Mouse (Mus musculus) liver, embryonic 14.5 days (tissue): ENCODE data around the gene Dctn2. TPM values are rescaled to one million over a fixed set of nuclear protein-coding genes. Genes with fewer than 3 reads are reported as not detected.

Experiments used
- ATAC-seq: fragments of 200-750 bp; cut with Nextera tagmentation; 2 replicates; pipeline ENCODE4 v1.8.0; 2017; ENCODE audit warnings: moderate number of reproducible peaks, mild to moderate bottlenecking, moderate library complexity; ENCODE audit not compliant: insufficient read depth
- DNase-seq, 3 experiments: peaks; one replicate each; pipeline ENCODE4 v3.0.0-alpha.2; 2012 to 2013; ENCODE audit warnings: low read depth in 3 of 3, low spot score in 3 of 3
- H3K27ac ChIP-seq: fragments of 300-500 bp; sonication (generic); 2 replicates; pipeline ENCODE4 v1.5.1; 2014; ENCODE audit warnings: moderate library complexity, mild to moderate bottlenecking, control low read depth, inconsistent platforms
- H3K27me3 ChIP-seq: fragments of 300-500 bp; sonication (generic); 2 replicates; pipeline ENCODE4 v1.6.1; 2014; ENCODE audit warnings: mild to moderate bottlenecking, low read length, moderate library complexity; ENCODE audit not compliant: control insufficient read depth, insufficient read depth
- H3K36me3 ChIP-seq: fragments of 300-500 bp; sonication (generic); replicated peaks from 2 replicates; pipeline ENCODE4 v1.6.1; 2014; ENCODE audit warnings: low read depth; ENCODE audit not compliant: control insufficient read depth, insufficient read depth
- H3K4me1 ChIP-seq, 2 experiments: fragments of 200-500 bp in 1 of 2; fragments of 300-500 bp in 1 of 2; sonication (generic) in 1 of 2; replicated peaks; 2 replicates each; pipeline ENCODE4 v1.6.1; 2012 to 2014; ENCODE audit warnings: antibody characterized with exemption in 1 of 2, inconsistent platforms in 1 of 2, low read length in 1 of 2; ENCODE audit not compliant: control insufficient read depth in 2 of 2, insufficient read depth in 2 of 2
- H3K4me2 ChIP-seq: fragments of 300-500 bp; sonication (generic); 2 replicates; pipeline ENCODE4 v1.6.1; 2014; ENCODE audit warnings: low read depth, mild to moderate bottlenecking, control low read depth, moderate library complexity
- H3K4me3 ChIP-seq, 2 experiments: fragments of 200-500 bp in 1 of 2; fragments of 300-500 bp in 1 of 2; sonication (generic) in 1 of 2; 2 replicates each; pipeline ENCODE4 v1.5.1; 2012 to 2014; ENCODE audit warnings: low read depth in 2 of 2, low read length in 2 of 2, mild to moderate bottlenecking in 2 of 2, control low read depth in 1 of 2, inconsistent platforms in 1 of 2, moderate library complexity in 1 of 2; ENCODE audit not compliant: insufficient read depth in 1 of 2
- H3K9ac ChIP-seq: fragments of 300-500 bp; sonication (generic); replicated peaks from 2 replicates; pipeline ENCODE4 v1.6.1; 2014; ENCODE audit warnings: mild to moderate bottlenecking, control low read depth, moderate library complexity
- H3K9me3 ChIP-seq: fragments of 300-500 bp; sonication (generic); 2 replicates; pipeline ENCODE4 v1.6.1; 2016; ENCODE audit warnings: low read length, mixed read lengths; ENCODE audit not compliant: control insufficient read depth
- CTCF ChIP-seq: IDR thresholded peaks from 2 replicates; pipeline ENCODE4 v1.5.1; 2016; ENCODE audit warnings: antibody characterized with exemption, low read depth, control low read depth
- EP300 ChIP-seq: IDR thresholded peaks from 2 replicates; pipeline ENCODE4 v1.6.1; 2016; ENCODE audit warnings: antibody characterized with exemption, low read depth
- WGBS: fragments of 180-500 bp; shearing (Covaris S2); extraction: QIAGEN DNeasy Blood & Tissue Kit; methylation state at CpG from one replicate; pipeline ENCODE4 v1.1.7; 2014; ENCODE audit not compliant: insufficient replicate concordance; 5-methylcytosine and 5-hydroxymethylcytosine counted together
- polyA plus RNA-seq, 2 experiments: library from polyadenylated mRNA; depleted of rRNA in 1 of 2; stranded (reverse) in 1 of 2; unstranded in 1 of 2; fragments of >200 nt; fragmentation: Nextera tagmentation in 1 of 2; extraction: Ambion mirVana in 1 of 2; gene quantifications; 2 replicates each; pipeline versions ENCODE4 v1.2.1 to v1.2.3; 2012 to 2014

Gene Dctn2
- polyA plus RNA-seq, 2 experiments, result 58.7 to 59.2 TPM

GRCm38 (mm10) chr10:127294895-127295510 is 28.8 kb downstream of the Dctn2 start:
- Histone ChIP-seq H3K4me2 (no peak overlapping the region), H3K4me3 (no peak overlapping the region), H3K36me3 (peaks cover 73% of the 10 kb centered on the region), H3K27ac (no peak overlapping the region), H3K9me3 (no peaks in the 10 kb centered on the region), H3K9ac (no peak overlapping the region), H3K4me1 (peaks cover 16 to 19% of the 10 kb centered on the region in 2 experiments), H3K27me3 (no peaks in the 10 kb centered on the region)
- no peak for ATAC-seq
- WGBS, result 85% methylated on average over 10 of the region's 10 CpGs
- no peak for DNase-seq
- TF ChIP-seq EP300 (no peak), CTCF (no peak)

- Histone ChIP-seq H3K9me3 (no peaks in the 10 kb centered on the region), H3K9ac (no peak overlapping the region), H3K4me3 (no peak overlapping the region), H3K4me2 (no peak overlapping the region), H3K27ac (no peak overlapping the region), H3K36me3 (peaks cover 84% of the 10 kb centered on the region), H3K27me3 (no peaks in the 10 kb centered on the region), H3K4me1 (peaks cover 16 to 19% of the 10 kb centered on the region in 2 experiments)
- DNase-seq, result no peak
- TF ChIP-seq EP300, result no peak
- no peak for TF ChIP-seq CTCF
- no peak for ATAC-seq
- 84% methylated on average over 24 of the region's 24 CpGs for WGBS
Measured at GRCm38 (mm10) chr10:127295986-127296794, 30.0 kb downstream of the Dctn2 start.

GRCm38 (mm10) chr10:127297015-127297871 is 31.1 kb downstream of the Dctn2 start:
- TF ChIP-seq EP300 (no peak), CTCF (no peak)
- H3K4me1 ChIP-seq, result peaks cover 10 to 17% of the 10 kb centered on the region in 2 experiments
- H3K36me3 ChIP-seq, result peaks cover 93% of the 10 kb centered on the region
- no peaks in the 10 kb centered on the region for H3K9me3 ChIP-seq
- no peak overlapping the region for H3K4me3 ChIP-seq
- no peak for ATAC-seq
- no peaks in the 10 kb centered on the region for H3K27me3 ChIP-seq
- no peak overlapping the region for H3K27ac ChIP-seq
- no peak for DNase-seq
- H3K9ac ChIP-seq, result no peak overlapping the region
- WGBS, result 78% methylated on average over 16 of the region's 16 CpGs
- no peak overlapping the region for H3K4me2 ChIP-seq

- ATAC-seq, result no peak
- DNase-seq, result no peak
- no peak overlapping the region for H3K9ac ChIP-seq
Measured at GRCm38 (mm10) chr10:127300361-127300760, 34.2 kb downstream of the Dctn2 start.

More at GRCm38 (mm10) chr10:127300361-127300760, 34.2 kb downstream of the Dctn2 start:
- Histone ChIP-seq H3K4me3 (no peak overlapping the region), H3K4me2 (no peak overlapping the region), H3K9me3 (no peaks in the 10 kb centered on the region), H3K27me3 (no peaks in the 10 kb centered on the region), H3K4me1 (no peaks in the 10 kb centered on the region), H3K36me3 (peaks cover 93% of the 10 kb centered on the region), H3K27ac (no peak overlapping the region)
- 87% methylated on average over 6 of the region's 6 CpGs for WGBS
- no peak for TF ChIP-seq EP300
- TF ChIP-seq CTCF, result no peak
